Mouse (Mus musculus) embryonic facial prominence, embryonic 14.5 days (tissue): ENCODE results near the gene Chac1. TPM values are rescaled to one million over a fixed set of nuclear protein-coding genes. Genes with fewer than 3 reads are reported as not detected.

Experiments used
- ATAC-seq: fragments of 200-750 bp; cut with Nextera tagmentation; 2 replicates; pipeline ENCODE4 v1.8.0; 2017; ENCODE audit warnings: low read depth, moderate number of reproducible peaks, moderate TSS enrichment
- DNase-seq: peaks from one replicate; pipeline ENCODE4 v3.0.0-alpha.2; 2015; ENCODE audit warnings: low spot score
- H3K27ac ChIP-seq: fragments of 300-500 bp; sonication (generic); replicated peaks from 2 replicates; pipeline ENCODE4 v1.5.1; 2014; ENCODE audit warnings: low read depth, mild to moderate bottlenecking, low read length, moderate library complexity
- H3K27me3 ChIP-seq: fragments of 300-500 bp; sonication (generic); replicated peaks from 2 replicates; pipeline ENCODE4 v1.6.1; 2014; ENCODE audit warnings: low read length; ENCODE audit not compliant: control insufficient read depth, insufficient read depth
- H3K36me3 ChIP-seq: fragments of 300-500 bp; sonication (generic); 2 replicates; pipeline ENCODE4 v1.6.1; 2014; ENCODE audit warnings: low read length, mixed read lengths; ENCODE audit not compliant: control insufficient read depth, insufficient read depth
- H3K4me1 ChIP-seq: fragments of 300-500 bp; sonication (generic); 2 replicates; pipeline ENCODE4 v1.6.1; 2014; ENCODE audit warnings: antibody characterized with exemption, low read length; ENCODE audit not compliant: control insufficient read depth, insufficient read depth
- H3K4me2 ChIP-seq: fragments of 300-500 bp; sonication (generic); 2 replicates; pipeline ENCODE4 v1.6.1; 2014; ENCODE audit warnings: low read depth, mild to moderate bottlenecking, low read length, moderate library complexity, mixed read lengths
- H3K4me3 ChIP-seq: fragments of 300-500 bp; sonication (generic); 2 replicates; pipeline ENCODE4 v1.5.1; 2014; ENCODE audit warnings: low read depth, mild to moderate bottlenecking, low read length
- H3K9ac ChIP-seq: fragments of 300-500 bp; sonication (generic); 2 replicates; pipeline ENCODE4 v1.6.1; 2014; ENCODE audit warnings: low read depth, mild to moderate bottlenecking, low read length, moderate library complexity, mixed read lengths
- H3K9me3 ChIP-seq: fragments of 300-500 bp; sonication (generic); 2 replicates; pipeline ENCODE4 v1.6.1; 2016; ENCODE audit warnings: low read length; ENCODE audit not compliant: control insufficient read depth
- WGBS: fragments of 180-500 bp; shearing (Covaris S2); extraction: QIAGEN DNeasy Blood & Tissue Kit; methylation state at CpG from one replicate; pipeline ENCODE4 v1.1.7; 2014; 5-methylcytosine and 5-hydroxymethylcytosine counted together
- polyA plus RNA-seq: library from polyadenylated mRNA; unstranded; fragments of >200 nt; fragmentation: Nextera tagmentation; extraction: Ambion mirVana; gene quantifications from 2 replicates; pipeline ENCODE4 v1.2.1, GENCODE M21; 2014

Chac1 gene
- polyA plus RNA-seq, 1 experiment from 2014 or later: 1.4 TPM

DNA sequence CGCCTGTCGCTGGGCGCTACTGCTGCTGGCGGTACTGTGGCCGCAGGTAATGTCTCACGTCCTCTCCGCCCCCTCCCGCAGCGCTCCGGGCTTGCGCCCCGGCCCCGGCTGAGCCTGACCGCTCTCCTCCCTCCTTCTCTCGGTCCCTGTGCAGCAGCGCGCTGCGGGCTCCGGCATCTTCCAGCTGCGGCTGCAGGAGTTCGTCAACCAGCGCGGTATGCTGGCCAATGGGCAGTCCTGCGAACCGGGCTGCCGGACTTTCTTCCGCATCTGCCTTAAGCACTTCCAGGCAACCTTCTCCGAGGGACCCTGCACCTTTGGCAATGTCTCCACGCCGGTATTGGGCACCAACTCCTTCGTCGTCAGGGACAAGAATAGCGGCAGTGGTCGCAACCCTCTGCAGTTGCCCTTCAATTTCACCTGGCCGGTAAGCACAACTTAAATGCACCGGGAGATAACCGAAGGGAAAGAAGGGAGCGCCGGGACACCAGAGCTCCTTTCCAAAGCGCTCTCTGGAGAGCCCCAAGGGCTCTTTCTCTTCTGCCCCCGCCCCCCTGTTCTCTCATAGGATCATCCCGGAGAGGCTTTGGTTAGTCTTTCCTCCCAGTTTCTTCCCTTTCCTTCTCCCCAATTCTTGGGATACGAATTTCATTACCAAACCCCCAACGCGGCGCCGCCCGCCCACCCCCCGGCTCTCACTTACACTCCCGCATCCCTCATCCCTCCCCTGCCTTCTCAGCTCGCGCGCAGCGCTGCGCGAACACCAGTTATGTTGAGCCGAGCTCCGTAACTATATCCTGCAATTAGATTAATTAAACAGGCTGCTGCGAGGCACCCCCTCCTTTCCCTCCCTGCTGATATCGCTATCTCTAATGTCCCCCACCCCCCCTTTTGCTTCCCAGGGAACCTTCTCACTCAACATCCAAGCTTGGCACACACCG is 24.6 kb upstream of the Chac1 start:
- H3K9ac ChIP-seq: peak overlapping the region; percentile 56
- H3K27ac ChIP-seq: no peak overlapping the region
- no peaks in the 10 kb centered on the region for H3K9me3 ChIP-seq
- DNase-seq (no peak), ATAC-seq (no peak)
- H3K36me3 ChIP-seq: no peaks in the 10 kb centered on the region
- H3K4me1 ChIP-seq: peaks cover 44% of the 10 kb centered on the region
- H3K27me3 ChIP-seq: peaks cover 96% of the 10 kb centered on the region
- H3K4me2 ChIP-seq: peak overlapping the region; percentile 81
- H3K4me3 ChIP-seq: peak overlapping the region; percentile 47
- 0% methylated on average over 46 of the region's 61 CpGs for WGBS

DNA sequence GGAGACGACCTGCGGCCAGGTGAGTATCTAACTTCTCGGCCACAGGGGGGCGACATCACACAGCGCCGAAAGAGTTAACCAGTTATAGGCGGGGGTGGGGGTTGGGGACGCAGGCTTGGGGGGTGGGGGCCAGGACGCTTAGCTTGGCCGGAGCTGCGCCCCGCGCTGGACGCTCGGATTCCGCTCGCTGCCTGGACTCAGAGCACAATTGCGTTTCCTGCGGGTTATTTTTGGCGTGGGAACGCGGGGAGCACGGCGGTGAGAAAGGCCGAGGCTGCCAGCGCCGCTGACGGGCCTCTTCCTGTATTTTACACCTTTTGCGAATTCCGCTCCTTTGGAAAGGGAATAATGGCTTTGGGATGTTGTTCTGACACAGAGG is 23.9 kb upstream of the Chac1 start:
- H3K9me3 ChIP-seq: no peaks in the 10 kb centered on the region
- no peak overlapping the region for H3K27ac ChIP-seq
- peaks cover 93% of the 10 kb centered on the region for H3K27me3 ChIP-seq
- WGBS: under 1% methylated on average over 28 of the region's 30 CpGs
- DNase-seq: peak; percentile 53
- peak overlapping the region; percentile 81 for H3K4me2 ChIP-seq
- no peak for ATAC-seq
- peak overlapping the region; percentile 56; the same call in 1 of the 2 replicates for H3K9ac ChIP-seq
- H3K4me3 ChIP-seq: peak overlapping the region; percentile 47
- H3K36me3 ChIP-seq: no peaks in the 10 kb centered on the region
- H3K4me1 ChIP-seq: peaks cover 39% of the 10 kb centered on the region

DNA sequence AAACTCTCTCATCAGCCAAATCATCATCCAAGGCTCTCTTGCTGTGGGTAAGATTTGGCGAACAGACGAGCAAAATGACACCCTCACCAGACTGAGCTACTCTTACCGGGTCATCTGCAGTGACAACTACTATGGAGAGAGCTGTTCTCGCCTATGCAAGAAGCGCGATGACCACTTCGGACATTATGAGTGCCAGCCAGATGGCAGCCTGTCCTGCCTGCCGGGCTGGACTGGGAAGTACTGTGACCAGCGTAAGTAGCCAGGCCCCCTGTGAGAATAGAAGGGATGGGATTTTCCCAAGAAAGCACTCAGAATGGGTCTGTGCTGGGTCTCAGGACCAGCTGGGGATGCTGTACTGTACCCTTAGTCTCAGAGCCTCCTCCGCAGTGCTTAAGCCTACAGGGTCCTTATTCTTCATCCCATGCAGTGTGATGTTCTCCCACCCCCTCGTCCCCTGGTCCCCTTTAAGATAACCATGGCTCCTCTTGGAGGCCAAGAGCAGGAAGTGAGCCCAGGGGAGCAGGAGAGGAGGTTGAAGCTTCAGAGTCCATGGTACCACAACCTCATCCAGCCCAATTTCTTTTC is 23.0 kb upstream of the Chac1 start:
- Histone ChIP-seq H3K4me2 (peak overlapping the region; percentile 81; the same call in 1 of the 2 replicates), H3K9ac (no peak overlapping the region; the same call in 1 of the 2 replicates), H3K9me3 (no peaks in the 10 kb centered on the region), H3K27ac (no peak overlapping the region), H3K4me3 (peak overlapping the region; percentile 47), H3K36me3 (no peaks in the 10 kb centered on the region), H3K27me3 (peaks cover 90% of the 10 kb centered on the region), H3K4me1 (peaks cover 31% of the 10 kb centered on the region)
- WGBS: 18% methylated on average over 11 of the region's 11 CpGs
- no peak for ATAC-seq
- DNase-seq: no peak

DNA sequence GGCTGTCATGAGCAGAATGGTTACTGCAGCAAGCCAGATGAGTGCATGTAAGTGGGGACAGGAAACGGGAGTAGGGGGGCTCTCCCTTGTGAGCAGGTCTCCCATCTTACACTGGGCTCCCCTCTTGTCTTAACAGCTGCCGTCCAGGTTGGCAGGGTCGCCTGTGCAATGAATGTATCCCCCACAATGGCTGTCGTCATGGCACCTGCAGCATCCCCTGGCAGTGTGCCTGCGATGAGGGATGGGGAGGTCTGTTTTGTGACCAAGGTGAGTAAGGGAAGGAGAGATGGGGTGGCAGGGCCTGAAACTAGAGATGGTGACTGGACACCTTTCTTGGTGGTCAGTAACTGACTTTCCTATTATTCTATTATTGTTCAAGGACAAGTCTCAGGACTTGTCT is 22.5 kb upstream of the Chac1 start:
- H3K9ac ChIP-seq: no peak overlapping the region; the same call in 1 of the 2 replicates
- H3K4me3 ChIP-seq: peak overlapping the region; percentile 47
- peaks cover 31% of the 10 kb centered on the region for H3K4me1 ChIP-seq
- 42% methylated on average over 5 of the region's 5 CpGs for WGBS
- no peaks in the 10 kb centered on the region for H3K9me3 ChIP-seq
- no peak overlapping the region for H3K27ac ChIP-seq
- DNase-seq (no peak), ATAC-seq (no peak)
- peak overlapping the region; percentile 81; the same call in 1 of the 2 replicates for H3K4me2 ChIP-seq
- H3K36me3 ChIP-seq: no peaks in the 10 kb centered on the region
- H3K27me3 ChIP-seq: peaks cover 85% of the 10 kb centered on the region

DNA sequence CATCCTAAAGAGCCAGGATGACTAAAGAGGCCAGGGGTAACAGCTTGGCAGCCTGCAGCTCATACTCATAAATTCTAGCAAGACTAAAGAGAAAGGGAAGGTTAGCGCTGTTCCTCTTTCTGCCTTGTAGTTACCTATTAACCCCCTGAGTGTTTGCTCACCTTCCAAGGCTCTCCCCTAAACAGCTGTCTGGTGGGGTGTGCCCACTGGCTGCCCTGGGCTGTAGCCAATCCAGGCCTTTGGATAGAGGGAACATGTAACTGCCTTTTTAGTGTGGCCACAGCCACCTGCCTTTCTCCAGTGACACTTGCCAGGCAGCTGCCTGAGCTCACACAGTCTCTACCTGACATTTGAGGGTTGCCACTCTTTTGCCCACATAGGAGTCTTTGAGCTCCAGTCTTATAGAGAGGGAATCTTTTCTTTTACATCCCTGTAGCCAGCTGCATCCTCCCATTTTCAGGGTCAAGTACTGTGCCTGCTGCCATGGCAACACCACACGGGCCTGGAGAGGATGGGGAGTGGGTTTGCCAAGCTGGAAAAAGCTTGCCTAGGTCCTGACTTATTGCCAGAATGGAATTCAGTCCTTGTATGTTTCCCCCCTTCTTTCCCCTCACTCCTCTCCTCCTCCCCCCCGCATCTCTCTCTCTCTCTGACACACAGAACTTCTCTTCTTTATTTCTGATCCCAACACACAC is 21.8 kb upstream of the Chac1 start:
- Histone ChIP-seq H3K36me3 (no peaks in the 10 kb centered on the region), H3K27me3 (peaks cover 77% of the 10 kb centered on the region), H3K4me1 (peaks cover 25% of the 10 kb centered on the region), H3K9ac (no peak overlapping the region), H3K4me2 (no peak overlapping the region), H3K27ac (no peak overlapping the region), H3K4me3 (no peak overlapping the region), H3K9me3 (no peaks in the 10 kb centered on the region)
- WGBS: 64% methylated on average over 3 of the region's 3 CpGs
- ATAC-seq (no peak), DNase-seq (no peak)

DNA sequence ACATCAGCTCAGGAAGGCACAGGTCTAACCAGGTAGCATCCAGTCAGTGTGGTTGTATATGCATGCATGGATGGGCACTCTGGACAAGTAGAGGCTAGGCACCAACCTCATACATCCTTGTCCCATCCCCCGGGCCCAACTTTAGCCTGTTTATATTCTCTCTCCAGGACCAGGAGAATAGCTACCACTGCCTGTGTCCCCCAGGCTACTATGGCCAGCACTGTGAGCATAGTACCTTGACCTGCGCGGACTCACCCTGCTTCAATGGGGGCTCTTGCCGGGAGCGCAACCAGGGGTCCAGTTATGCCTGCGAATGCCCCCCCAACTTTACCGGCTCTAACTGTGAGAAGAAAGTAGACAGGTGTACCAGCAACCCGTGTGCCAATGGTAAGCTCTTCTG is 20.2 kb upstream of the Chac1 start:
- Histone ChIP-seq H3K27me3 (peaks cover 62% of the 10 kb centered on the region), H3K9me3 (no peaks in the 10 kb centered on the region), H3K4me3 (no peak overlapping the region), H3K4me2 (no peak overlapping the region), H3K4me1 (peaks cover 13% of the 10 kb centered on the region), H3K36me3 (no peaks in the 10 kb centered on the region), H3K27ac (no peak overlapping the region), H3K9ac (no peak overlapping the region)
- DNase-seq: no peak
- WGBS: 82% methylated on average over 8 of the region's 8 CpGs
- no peak for ATAC-seq

DNA sequence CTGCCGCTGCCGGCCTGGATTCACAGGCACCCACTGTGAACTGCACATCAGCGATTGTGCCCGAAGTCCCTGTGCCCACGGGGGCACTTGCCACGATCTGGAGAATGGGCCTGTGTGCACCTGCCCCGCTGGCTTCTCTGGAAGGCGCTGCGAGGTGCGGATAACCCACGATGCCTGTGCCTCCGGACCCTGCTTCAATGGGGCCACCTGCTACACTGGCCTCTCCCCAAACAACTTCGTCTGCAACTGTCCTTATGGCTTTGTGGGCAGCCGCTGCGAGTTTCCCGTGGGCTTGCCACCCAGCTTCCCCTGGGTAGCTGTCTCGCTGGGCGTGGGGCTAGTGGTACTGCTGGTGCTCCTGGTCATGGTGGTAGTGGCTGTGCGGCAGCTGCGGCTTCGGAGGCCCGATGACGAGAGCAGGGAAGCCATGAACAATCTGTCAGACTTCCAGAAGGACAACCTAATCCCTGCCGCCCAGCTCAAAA is 18.8 kb upstream of the Chac1 start:
- WGBS: 69% methylated on average over 24 of the region's 24 CpGs
- peaks cover 48% of the 10 kb centered on the region for H3K27me3 ChIP-seq
- DNase-seq: no peak

DNA sequence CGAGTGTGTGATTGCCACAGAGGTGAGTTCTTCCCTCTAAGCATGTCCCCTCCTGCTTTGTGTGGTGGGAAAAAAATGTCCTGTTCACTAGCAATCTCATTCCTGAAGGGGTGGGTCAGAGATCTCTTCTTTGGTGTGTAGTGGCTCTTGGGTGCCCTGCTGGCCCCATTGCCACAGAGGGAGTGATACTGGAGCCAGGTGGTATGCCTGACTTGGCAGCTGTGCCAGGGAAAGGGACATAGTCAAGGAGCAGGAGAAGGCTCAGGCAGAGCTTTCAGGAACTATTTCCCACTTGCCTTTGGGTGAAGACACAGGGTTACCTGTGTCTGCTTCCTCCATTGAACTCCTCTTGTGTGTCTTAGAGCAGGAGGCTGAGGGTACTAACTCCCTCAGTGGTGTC is 16.9 kb upstream of the Chac1 start:
- no peak overlapping the region for H3K4me2 ChIP-seq
- no peak overlapping the region for H3K9ac ChIP-seq
- H3K27me3 ChIP-seq: peaks cover 29% of the 10 kb centered on the region
- no peak overlapping the region for H3K4me3 ChIP-seq
- H3K4me1 ChIP-seq: peaks cover 3% of the 10 kb centered on the region; the same call in 1 of the 2 replicates
- no peak overlapping the region for H3K27ac ChIP-seq
- H3K36me3 ChIP-seq: no peaks in the 10 kb centered on the region
- WGBS: 41% methylated on average over 1 of the region's 1 CpGs
- no peaks in the 10 kb centered on the region for H3K9me3 ChIP-seq
- DNase-seq: no peak
- no peak for ATAC-seq

More for the DNA sequence above, 18.8 kb upstream of the Chac1 start:
- H3K27ac ChIP-seq: no peak overlapping the region
- H3K4me3 ChIP-seq: no peak overlapping the region
- H3K4me1 ChIP-seq: 0 out of 2 replicates have a peak, but pooled peaks cover under 1% of the 10 kb centered on the region
- H3K4me2 ChIP-seq: no peak overlapping the region
- H3K9me3 ChIP-seq: no peaks in the 10 kb centered on the region
- no peaks in the 10 kb centered on the region for H3K36me3 ChIP-seq
- ATAC-seq: no peak
- no peak overlapping the region for H3K9ac ChIP-seq
